Mouse (Mus musculus) cortical plate, adult 2 months (tissue): ENCODE data around the gene Chaf1a. TPM values are rescaled to one million over a fixed set of nuclear protein-coding genes. Genes with fewer than 3 reads are reported as not detected.

Source experiments
- H3K27ac ChIP-seq: fragments of 200-500 bp; 2 replicates; pipeline ENCODE4 v1.5.1; 2012; ENCODE audit warnings: low read length, control low read depth, inconsistent platforms; ENCODE audit not compliant: insufficient read depth
- H3K4me1 ChIP-seq: fragments of 200-500 bp; 2 replicates; pipeline ENCODE4 v1.6.1; 2011; ENCODE audit warnings: low read length; ENCODE audit not compliant: control insufficient read depth, insufficient read depth
- H3K4me3 ChIP-seq: fragments of 200-500 bp; 2 replicates; pipeline ENCODE4 v1.5.1; 2011; ENCODE audit warnings: mild to moderate bottlenecking, low read length, control low read depth; ENCODE audit not compliant: insufficient read depth
- CTCF ChIP-seq: fragments of 200-500 bp; IDR thresholded peaks from 2 replicates; pipeline ENCODE4 v1.5.1; 2011; ENCODE audit warnings: mild to moderate bottlenecking, control low read depth, low read length; ENCODE audit not compliant: insufficient read depth; ENCODE audit errors: extremely low read depth
- POLR2A ChIP-seq: fragments of 200-500 bp; IDR thresholded peaks from 2 replicates; pipeline ENCODE4 v1.6.1; 2011; ENCODE audit warnings: mild to moderate bottlenecking, low read length, control low read depth; ENCODE audit not compliant: insufficient read depth; ENCODE audit errors: extremely low read depth
- polyA plus RNA-seq: library from polyadenylated mRNA; depleted of rRNA; stranded (reverse); fragments of >200 nt; gene quantifications from 2 replicates; pipeline ENCODE4 v1.2.3, GENCODE M21; 2012

The Chaf1a gene
- polyA plus RNA-seq, 1 experiment: 2.6 TPM

DNA sequence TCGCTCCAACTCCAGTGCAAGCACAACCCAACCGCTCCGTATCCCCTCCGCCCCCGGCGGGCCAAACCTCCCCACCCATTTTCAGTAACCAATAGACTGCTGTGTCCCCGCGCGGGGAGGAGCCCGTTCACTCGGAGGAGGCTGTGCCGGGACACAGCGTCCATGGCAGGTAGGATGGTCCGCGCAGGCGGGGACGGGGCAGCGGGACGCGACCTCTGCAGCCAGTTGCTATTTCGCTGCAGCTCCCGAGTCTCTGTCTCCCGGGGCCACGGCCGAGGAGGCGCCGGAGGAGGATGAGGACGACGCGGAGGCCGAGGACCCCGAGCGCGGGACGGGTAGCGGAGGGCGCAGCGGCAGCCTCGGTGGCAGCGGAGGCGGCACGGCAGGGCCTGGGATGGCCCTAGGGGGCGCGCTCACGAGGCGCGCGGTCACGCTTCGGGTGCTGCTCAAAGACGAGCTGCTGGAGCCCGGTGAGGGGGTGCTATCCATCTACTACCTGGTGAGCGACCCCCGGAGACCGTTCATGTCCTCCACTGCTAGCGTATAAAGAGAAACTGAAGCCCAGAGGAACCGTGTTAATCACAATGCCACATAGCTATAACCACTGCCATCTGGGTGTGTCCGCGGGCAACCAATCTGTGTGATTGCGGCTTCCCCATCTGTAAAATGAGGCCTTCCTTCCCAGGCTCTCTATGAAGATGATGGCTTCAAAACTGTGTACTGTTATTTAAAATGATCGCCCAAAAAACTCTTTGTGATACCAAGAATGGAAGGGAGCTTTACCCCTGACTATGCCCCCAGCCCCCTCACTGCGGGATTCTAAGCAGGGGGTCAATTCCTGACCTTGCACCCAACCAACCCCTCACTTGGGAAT lies 30.9 kb upstream of the Chaf1a start:
- Histone ChIP-seq H3K4me3 (peak overlapping the region; percentile 68), H3K4me1 (peaks cover 6% of the 10 kb centered on the region; the same call in 1 of the 2 replicates), H3K27ac (peak overlapping the region; percentile 87)
- TF ChIP-seq CTCF (no peak), POLR2A (peak; percentile 90)

- peak overlapping the region; percentile 68 for H3K4me3 ChIP-seq
- peaks cover 6% of the 10 kb centered on the region; the same call in 1 of the 2 replicates for H3K4me1 ChIP-seq
- TF ChIP-seq CTCF (no peak), POLR2A (no peak)
Observed at GRCm38 (mm10) chr17:56009962-56010240, 30.3 kb upstream of the Chaf1a start.

DNA sequence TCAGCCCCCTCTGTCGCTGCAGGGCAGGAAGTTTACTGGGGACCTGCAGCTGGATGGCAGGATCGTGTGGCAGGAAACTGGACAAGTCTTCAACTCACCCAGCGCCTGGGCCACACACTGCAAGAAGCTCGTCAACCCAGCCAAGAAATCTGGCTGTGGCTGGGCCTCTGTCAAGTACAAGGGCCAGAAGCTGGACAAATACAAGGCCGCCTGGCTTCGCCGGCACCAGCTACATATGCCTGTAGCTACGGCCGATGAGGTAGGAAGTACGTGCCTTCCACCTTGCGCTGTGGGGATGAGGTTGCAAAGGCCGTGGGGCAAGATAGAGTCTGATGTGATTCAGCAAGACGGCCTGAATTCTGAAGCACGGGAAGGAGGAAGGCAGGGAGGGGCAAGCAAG lies 30.0 kb upstream of the Chaf1a start:
- H3K4me1 ChIP-seq: peaks cover 6% of the 10 kb centered on the region; the same call in 1 of the 2 replicates
- peak overlapping the region; percentile 68 for H3K4me3 ChIP-seq
- no peak for TF ChIP-seq CTCF
- TF ChIP-seq POLR2A: no peak
- no peak overlapping the region for H3K27ac ChIP-seq

More at GRCm38 (mm10) chr17:56009962-56010240, 30.3 kb upstream of the Chaf1a start:
- no peak overlapping the region for H3K27ac ChIP-seq

DNA sequence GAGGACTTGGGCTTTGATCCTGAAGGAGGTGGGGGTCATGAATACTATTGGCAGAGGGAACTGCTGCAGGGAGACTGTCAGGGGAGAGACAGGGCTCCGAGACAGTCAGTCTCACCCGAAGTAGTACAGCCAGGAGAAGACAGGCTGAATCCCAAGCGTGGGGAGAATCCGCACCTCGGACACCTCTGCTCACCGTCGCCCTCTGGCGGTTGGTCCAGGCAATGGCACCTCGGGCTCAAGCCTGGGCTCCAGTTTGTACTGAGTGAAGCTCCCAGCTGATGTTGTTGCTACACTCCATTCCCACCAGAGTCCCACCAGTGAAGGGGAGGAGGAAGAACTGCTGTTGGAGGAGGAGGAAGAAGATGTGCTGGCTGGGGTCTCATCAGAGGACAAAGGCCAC lies 29.6 kb upstream of the Chaf1a start:
- H3K4me3 ChIP-seq: peak overlapping the region; percentile 68
- peaks cover 6% of the 10 kb centered on the region; the same call in 1 of the 2 replicates for H3K4me1 ChIP-seq
- TF ChIP-seq CTCF: peak; percentile 90
- TF ChIP-seq POLR2A: no peak
- H3K27ac ChIP-seq: no peak overlapping the region

DNA sequence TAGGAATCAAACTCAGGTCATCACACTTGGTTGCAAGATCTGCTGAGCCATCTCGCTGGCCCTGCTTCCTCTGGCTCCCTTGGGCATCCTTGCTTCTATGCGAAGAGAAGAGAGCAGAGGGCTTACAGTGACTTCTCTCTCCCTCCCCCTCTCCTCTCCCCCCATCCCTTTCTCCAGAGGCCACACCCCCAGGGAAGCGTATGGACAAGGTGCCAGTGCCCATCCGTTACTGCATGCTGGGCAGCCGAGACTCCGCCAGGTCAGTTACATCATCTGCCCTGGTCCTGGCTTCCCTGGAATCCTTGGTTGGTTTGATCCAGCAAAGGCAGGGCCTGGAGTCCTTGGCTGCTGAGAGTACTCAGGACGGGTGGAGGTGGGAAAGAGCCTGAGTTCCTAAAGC lies 28.8 kb upstream of the Chaf1a start:
- no peak for TF ChIP-seq POLR2A
- no peak overlapping the region for H3K27ac ChIP-seq
- H3K4me1 ChIP-seq: peaks cover 6% of the 10 kb centered on the region; the same call in 1 of the 2 replicates
- H3K4me3 ChIP-seq: no peak overlapping the region

- H3K4me3 ChIP-seq: no peak overlapping the region
- H3K4me1 ChIP-seq: peaks cover 3% of the 10 kb centered on the region; the same call in 1 of the 2 replicates
- H3K27ac ChIP-seq: no peak overlapping the region
- TF ChIP-seq CTCF: no peak
- no peak for TF ChIP-seq POLR2A
Observed at GRCm38 (mm10) chr17:56015293-56015692, 24.9 kb upstream of the Chaf1a start.

DNA sequence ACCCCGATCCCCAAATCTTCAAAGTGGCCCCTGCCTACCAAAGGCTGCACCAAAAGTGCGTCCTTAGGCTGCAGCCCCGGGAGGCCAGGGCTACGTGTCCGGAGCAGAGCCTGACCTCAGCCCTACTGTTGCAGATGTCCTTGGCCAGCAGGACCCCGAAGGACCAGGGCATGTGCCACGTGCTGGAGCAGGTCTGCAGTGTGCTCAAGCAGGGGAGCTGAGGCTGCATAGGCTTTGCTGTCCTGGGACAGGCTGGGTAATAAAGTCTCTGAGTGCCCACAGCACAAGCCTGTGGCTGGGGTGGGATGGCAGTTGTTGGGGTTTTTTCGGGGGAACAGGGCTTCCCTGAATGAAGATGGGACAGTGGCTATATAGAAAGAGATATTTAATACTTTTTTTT lies 23.9 kb upstream of the Chaf1a start:
- H3K27ac ChIP-seq: no peak overlapping the region

DNA sequence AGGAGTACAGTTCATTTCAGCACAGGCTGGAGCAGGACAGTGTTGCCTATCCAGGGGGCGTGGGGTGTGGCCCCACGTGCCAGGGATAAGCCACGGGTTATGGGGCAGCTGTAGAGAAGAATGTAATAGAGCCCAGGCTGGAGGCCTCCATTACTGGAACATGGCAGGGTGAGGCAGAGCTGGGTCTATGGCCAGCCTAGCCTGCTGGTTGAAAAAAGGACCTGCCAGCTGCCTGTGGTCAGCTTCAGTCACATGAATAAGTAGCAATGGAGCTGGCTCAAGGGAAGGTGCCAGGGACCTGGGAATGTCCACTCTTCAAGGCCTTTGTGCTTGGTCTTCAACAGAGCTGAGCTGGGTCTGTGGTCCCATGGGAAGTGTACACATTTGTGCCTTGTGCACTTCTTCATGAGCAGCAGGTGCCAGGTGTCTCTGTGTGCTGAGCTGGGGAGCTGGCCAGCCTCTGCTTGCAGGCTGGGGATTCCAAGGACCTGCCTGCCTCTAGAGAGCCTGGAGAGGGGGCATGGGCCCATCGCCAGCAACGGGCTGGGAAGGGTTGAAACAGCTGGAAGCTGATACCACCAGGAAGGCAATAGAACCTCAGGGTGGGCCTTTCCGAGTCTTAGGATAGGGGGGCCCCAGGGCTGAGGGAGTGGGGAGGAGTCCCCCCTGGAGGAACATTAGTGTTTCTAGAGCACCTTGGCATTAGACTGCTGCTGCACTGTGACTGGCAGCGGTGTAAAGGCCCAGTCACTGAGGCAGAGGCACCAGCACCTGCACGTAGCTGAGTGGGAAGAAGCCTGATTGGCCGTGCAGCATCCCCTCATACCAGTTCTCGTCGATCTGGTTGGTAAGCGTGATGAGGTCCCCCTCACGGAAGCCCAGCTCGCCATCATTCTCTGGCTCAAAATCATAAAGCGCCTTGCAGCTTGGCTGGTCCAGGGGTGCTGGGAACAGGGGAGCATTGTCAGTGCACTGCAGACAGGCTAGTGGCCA lies 23.1 kb upstream of the Chaf1a start:
- TF ChIP-seq POLR2A: peak; percentile 50
- TF ChIP-seq CTCF: no peak
- H3K4me3 ChIP-seq: no peak overlapping the region
- no peak overlapping the region for H3K27ac ChIP-seq
- peaks cover 8% of the 10 kb centered on the region for H3K4me1 ChIP-seq

More for the DNA sequence above, 23.9 kb upstream of the Chaf1a start:
- Histone ChIP-seq H3K4me1 (peaks cover 2% of the 10 kb centered on the region; the same call in 1 of the 2 replicates), H3K4me3 (no peak overlapping the region)
- TF ChIP-seq POLR2A (0 out of 2 replicates have a peak, but pooled peaks have one; percentile 8), CTCF (no peak)

DNA sequence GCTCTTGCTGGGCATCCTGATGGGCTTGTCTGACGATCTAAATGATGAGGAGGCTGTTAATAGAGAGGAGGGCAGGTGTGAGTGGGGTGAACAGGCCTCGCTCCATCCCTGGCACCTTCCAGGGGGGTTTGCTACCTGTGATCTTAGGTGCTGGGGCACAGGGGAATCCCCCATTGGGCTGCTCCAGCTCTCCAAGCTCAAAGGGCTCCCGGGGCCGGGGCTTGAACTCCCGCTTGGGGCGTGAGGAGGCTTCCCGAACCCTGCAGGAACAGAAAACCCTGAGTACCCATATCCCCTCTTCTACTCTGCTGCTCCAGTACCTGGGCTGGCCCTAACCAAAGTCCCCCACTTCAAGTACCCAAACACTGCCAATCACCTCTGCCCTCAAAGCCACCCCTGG lies 22.4 kb upstream of the Chaf1a start:
- peaks cover 11% of the 10 kb centered on the region for H3K4me1 ChIP-seq
- no peak overlapping the region for H3K27ac ChIP-seq
- no peak for TF ChIP-seq POLR2A
- no peak for TF ChIP-seq CTCF
- H3K4me3 ChIP-seq: no peak overlapping the region
